Mouse (Mus musculus): ENCODE data around the gene Nme8. TPM values are rescaled to one million over a fixed set of nuclear protein-coding genes. Genes with fewer than 3 reads are reported as not detected.

Nme8 gene
- polyA plus RNA-seq, 1 experiment from 2014 or later, result not detected

DNA sequence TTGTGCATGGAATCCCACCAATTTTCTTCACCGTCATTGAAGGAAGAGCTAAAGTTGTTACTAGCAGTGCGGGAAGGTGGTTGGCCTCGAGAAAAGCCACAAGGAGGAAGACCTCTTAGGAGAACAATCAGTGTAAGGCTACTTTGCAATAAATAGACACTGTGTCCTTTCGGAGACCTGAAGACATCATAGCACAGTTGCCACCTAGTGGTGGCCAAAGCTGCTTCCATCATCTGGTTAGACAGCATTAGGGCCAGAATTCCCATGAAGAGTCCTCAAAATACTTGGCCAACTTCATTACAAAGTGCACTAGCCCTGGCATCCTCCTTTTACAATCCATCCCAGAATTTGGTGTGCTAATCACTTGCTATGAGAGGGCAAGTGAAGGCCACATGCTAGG lies 61.5 kb downstream of the Nme8 start:
- H3K36me3 ChIP-seq, result no peaks in the 10 kb centered on the region
- 76% methylated on average over 4 of the region's 4 CpGs for WGBS

DNA sequence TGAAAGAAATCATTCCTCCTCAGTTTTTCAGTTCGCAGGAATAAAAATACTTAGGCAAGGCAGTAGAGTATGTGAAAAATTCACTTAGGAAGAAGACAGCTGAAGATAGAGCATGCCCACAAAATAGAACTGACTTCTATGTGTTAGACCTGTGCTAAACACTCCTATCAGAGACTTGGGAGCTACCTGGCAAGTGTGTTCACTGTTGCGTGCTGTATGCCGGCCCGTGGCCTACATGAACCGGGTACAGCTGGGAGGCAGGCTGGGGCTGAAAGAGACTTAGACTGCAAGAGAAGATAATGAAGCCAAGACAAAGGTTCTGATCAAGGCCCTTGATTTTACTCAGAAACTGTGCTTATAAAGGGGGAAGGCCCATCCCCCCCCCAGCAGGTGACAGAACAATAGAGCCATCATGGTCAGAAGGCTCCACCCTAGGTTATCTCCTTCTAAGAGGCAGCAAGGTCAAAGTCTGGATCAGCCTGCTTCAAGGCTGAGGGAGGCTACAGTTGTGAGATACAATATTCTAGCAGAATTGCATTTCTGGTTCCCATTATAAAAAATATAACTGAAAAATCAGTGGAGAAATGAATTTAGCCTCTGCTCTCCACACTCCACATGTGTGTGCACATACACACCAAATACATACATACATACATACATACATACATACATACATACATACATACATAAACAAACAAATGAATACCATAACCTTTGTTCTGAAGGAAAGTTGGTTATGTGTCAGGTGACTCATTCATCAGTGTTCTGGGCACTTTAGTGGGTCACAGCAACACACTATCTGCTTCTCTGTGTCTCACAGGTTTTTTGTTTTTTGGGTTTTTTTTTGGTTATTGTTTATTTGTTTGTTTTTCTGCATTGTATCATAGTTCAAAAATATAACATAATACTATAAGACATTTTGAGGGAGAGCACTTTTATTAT lies 66.6 kb downstream of the Nme8 start:
- ATAC-seq (ENCODE audit: low FRiP score), result no peak
- Histone ChIP-seq H3K27me3 (replicated peaks) (no peaks in the 10 kb centered on the region), H3K9ac (replicated peaks) (no peak overlapping the region), H3K4me1 (no peaks in the 10 kb centered on the region), H3K27ac (replicated peaks) (no peak overlapping the region), H3K4me3 (replicated peaks) (no peak overlapping the region), H3K9me3 (replicated peaks) (no peaks in the 10 kb centered on the region), H3K36me3 (no peaks in the 10 kb centered on the region), H3K4me2 (no peak overlapping the region)
- WGBS, result 94% methylated on average over 5 of the region's 5 CpGs

More for the DNA sequence above, 61.5 kb downstream of the Nme8 start:
- no peak overlapping the region for H3K9ac ChIP-seq (replicated peaks)
- no peak overlapping the region for H3K4me3 ChIP-seq (replicated peaks)
- H3K27me3 ChIP-seq (replicated peaks), result no peaks in the 10 kb centered on the region
- H3K9me3 ChIP-seq (replicated peaks), result no peaks in the 10 kb centered on the region
- no peaks in the 10 kb centered on the region for H3K4me1 ChIP-seq
- no peak for ATAC-seq (ENCODE audit: low FRiP score)
- H3K4me2 ChIP-seq, result no peak overlapping the region
- H3K27ac ChIP-seq (replicated peaks), result no peak overlapping the region

DNA sequence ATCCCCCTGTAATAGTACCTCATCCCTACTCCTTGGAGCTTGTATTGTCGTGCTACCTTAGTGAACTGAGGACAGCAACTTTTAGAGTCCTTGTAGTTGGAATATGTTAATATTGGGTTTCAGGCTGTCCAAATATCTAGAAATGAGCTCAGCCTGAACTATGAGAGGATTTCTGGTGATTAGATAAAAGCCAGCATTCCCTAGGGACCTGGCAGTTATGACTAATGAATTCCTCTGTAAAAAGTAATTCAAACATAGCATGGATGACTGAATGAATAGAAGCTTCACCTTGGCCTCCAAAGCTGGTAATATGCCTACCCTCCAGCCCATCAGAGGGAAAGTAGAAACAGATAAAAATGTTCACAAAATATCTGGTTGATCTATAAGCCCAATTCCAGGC lies 71.1 kb downstream of the Nme8 start:
- Histone ChIP-seq H3K4me3 (replicated peaks) (no peak overlapping the region), H3K4me1 (peaks cover 15% of the 10 kb centered on the region), H3K4me2 (no peak overlapping the region), H3K27ac (replicated peaks) (no peak overlapping the region), H3K9me3 (replicated peaks) (no peaks in the 10 kb centered on the region), H3K36me3 (no peaks in the 10 kb centered on the region), H3K9ac (replicated peaks) (no peak overlapping the region), H3K27me3 (replicated peaks) (0 out of 2 replicates have a peak, but pooled peaks cover 7% of the 10 kb centered on the region)
- 94% methylated on average over 1 of the region's 1 CpGs for WGBS
- ATAC-seq (ENCODE audit: low FRiP score), result no peak

DNA sequence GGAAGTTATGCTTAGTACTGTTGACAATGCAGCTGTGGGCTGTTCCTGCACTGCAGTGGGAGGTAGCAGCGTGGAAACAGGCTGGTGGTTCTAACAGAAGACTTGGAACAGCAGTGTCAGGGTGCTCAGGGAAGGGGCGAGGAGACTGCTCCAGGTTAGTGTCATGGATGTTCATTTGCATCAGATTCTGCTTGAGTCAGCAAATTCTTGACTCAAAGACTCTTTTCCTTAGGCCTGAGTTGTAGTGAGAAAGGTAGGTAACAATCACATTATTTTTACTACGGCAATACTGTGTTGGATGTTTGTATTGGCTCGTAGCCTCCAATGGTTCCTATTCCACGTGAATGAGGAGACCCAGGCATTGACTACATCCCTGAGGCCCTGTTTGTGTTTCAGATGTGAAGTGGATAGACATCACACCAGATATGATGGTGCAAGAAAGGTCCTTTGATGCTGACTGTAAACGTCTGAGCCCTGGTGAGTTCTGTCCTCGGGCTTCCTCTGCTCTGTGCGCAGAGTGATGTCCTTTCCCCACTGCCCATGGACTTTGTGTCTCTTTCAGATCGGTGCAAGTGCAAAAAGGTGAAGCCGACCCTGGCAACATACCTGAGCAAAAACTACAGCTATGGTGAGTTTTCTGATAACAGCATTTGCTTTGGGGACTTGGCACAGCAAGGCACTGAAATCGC lies 72.8 kb downstream of the Nme8 start:
- Histone ChIP-seq H3K27ac (replicated peaks) (no peak overlapping the region), H3K36me3 (no peaks in the 10 kb centered on the region), H3K4me1 (peaks cover 15% of the 10 kb centered on the region), H3K9me3 (replicated peaks) (no peaks in the 10 kb centered on the region), H3K9ac (replicated peaks) (no peak overlapping the region), H3K27me3 (replicated peaks) (0 out of 2 replicates have a peak, but pooled peaks cover 7% of the 10 kb centered on the region), H3K4me3 (replicated peaks) (no peak overlapping the region), H3K4me2 (peak overlapping the region; percentile 89; the same call in 1 of the 2 replicates)
- no peak for ATAC-seq (ENCODE audit: low FRiP score)
- WGBS, result 82% methylated on average over 11 of the region's 11 CpGs

DNA sequence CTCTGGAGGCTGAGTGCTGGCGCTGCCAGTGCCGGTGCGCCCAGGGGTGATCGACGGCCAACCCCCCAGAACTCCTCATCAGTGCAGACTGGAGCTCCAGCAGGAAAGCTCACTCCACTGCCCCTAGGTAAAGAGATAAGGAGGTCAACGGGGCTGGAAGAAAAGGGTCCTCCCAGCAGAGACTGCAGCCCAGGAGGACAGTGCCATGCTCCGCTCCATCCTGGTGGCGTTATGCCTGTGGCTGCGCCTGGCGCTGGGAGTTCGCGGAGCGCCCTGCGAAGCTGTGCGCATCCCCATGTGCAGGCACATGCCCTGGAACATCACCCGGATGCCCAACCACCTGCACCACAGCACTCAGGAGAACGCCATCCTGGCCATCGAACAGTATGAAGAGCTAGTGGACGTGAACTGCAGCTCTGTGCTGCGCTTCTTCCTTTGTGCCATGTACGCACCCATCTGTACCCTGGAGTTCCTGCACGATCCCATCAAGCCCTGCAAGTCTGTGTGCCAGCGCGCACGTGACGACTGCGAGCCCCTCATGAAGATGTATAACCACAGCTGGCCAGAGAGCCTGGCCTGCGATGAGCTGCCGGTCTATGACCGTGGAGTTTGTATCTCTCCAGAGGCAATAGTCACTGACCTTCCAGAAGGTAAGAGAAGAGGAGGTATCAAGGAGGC lies 74.2 kb downstream of the Nme8 start:
- Histone ChIP-seq H3K9me3 (replicated peaks) (no peaks in the 10 kb centered on the region), H3K9ac (replicated peaks) (peak overlapping the region; percentile 64), H3K4me1 (peaks cover 20% of the 10 kb centered on the region), H3K4me3 (replicated peaks) (peak overlapping the region; percentile 51), H3K27me3 (replicated peaks) (0 out of 2 replicates have a peak, but pooled peaks cover 7% of the 10 kb centered on the region), H3K36me3 (no peaks in the 10 kb centered on the region), H3K4me2 (peak overlapping the region; percentile 89), H3K27ac (replicated peaks) (no peak overlapping the region)
- peak; percentile 46 for ATAC-seq (ENCODE audit: low FRiP score)
- WGBS, result 17% methylated on average over 30 of the region's 30 CpGs

DNA sequence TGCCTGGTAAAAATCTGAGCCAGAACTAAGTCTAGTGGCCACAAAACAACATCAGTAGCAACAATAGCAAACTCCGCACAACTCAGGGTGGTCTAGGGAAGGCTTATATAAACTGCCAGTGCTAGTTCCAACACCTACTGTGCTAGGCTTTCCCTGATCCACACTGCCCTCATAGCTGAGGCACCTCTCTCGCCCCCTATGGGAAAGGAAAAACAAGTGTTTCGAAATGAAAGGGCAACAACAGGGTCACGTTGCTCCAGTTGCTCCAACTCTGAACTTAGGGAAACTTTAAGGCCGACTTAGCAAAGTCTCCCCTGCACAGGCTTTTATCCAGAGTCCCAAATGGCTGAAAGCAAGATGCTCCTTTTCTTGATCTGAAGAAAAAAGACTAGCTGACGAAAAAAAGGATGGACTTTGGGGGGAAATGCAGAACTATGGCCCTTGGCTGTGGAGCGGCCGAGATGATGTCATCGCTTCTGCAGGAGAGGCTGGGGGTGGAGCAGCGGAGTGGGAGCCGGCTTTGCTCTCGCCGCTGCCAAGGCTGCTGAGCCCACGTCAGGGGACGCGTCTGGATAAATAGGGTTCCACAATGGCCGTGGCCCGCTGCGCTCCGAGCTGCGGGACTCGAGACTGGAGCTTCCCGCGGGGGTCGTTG lies 74.9 kb downstream of the Nme8 start, which contains the start of gene Sfrp4:
Sfrp4 (plus strand) TSS at position 532 of the 655 bp plus-strand sequence.
- Histone ChIP-seq H3K4me3 (replicated peaks) (peak within 1 kb of the TSS; percentile 51), H3K4me2 (peak within 1 kb of the TSS; percentile 89), H3K9ac (replicated peaks) (peak within 1 kb of the TSS; percentile 64), H3K9me3 (replicated peaks) (no peaks in the 10 kb centered on the region), H3K27me3 (replicated peaks) (0 out of 2 replicates have a peak, but pooled peaks cover 7% of the 10 kb centered on the region), H3K36me3 (no peaks in the 10 kb centered on the region), H3K27ac (replicated peaks) (no peak within 1 kb of the TSS), H3K4me1 (peaks cover 25% of the 10 kb centered on the region)
- 3% methylated on average over 25 of the region's 25 CpGs for WGBS
- peak; percentile 59 for ATAC-seq (ENCODE audit: low FRiP score)

DNA sequence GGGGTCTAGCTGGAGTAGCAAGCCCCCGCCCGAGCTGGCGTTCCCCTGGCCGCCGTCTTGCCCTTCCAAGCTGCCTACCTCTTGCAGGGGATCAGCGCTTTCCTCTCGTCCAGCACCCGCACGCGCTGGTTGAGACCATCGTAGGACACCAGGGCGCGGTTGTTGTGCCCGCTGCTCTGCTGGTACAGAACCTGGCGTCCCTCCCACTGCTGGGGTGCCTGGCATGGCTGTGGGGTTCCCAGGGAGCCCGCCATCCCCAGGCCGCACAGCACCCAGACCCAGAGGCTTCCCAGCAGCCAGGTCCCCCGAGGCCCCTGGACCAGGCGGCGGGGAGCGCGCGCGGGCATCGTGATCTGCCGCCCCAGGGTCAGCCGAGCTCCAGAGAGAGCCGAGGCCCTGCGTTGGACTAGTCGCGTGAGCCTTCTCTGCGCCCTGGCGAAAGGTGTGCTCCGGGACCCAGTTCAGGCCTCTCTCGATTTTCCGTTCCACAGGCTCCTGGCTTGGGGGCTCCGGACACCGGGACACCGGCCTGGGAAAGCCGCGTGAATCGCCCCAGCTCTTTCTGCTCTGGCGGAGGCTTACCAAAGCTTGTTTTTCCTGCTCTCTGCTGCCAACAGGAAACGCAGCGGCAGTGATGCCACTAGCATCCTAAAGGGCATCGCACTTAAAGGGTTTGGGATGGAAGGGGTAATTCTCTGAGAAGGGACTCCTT lies 78.2 kb downstream of the Nme8 start, which contains the start of gene Epdr1:
Epdr1 (minus strand) TSS at position 712 of the 712 bp plus-strand sequence.
- under 1% methylated on average over 46 of the region's 46 CpGs for WGBS
- ATAC-seq (ENCODE audit: low FRiP score), result peak; percentile 89
- Histone ChIP-seq H3K27me3 (replicated peaks) (0 out of 2 replicates have a peak, but pooled peaks cover 5% of the 10 kb centered on the region), H3K27ac (replicated peaks) (peak within 1 kb of the TSS; percentile 93), H3K4me3 (replicated peaks) (peak within 1 kb of the TSS; percentile 65), H3K9me3 (replicated peaks) (no peaks in the 10 kb centered on the region), H3K36me3 (no peaks in the 10 kb centered on the region), H3K9ac (replicated peaks) (peak within 1 kb of the TSS; percentile 86), H3K4me1 (peaks cover 25% of the 10 kb centered on the region), H3K4me2 (peak within 1 kb of the TSS; percentile 85)

DNA sequence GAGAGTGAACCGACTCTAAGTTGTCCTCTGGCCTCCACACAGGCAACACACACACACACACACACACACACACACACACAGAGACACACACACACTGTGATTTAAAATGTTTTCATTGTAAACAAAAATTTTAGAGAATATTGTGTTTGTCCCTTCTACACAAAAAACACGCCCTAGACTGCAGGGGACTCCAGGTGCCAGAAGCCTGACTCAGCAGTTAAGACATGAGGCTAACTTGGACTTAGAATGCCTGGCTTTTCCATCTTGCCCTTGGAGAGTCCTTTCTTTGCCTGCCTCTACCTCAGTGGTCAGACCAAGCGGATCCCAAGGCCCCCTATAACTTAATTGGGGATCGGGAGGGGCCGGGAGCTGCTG lies 78.8 kb downstream of the Nme8 start:
- Histone ChIP-seq H3K4me2 (peak overlapping the region; percentile 85), H3K36me3 (no peaks in the 10 kb centered on the region), H3K9me3 (replicated peaks) (no peaks in the 10 kb centered on the region), H3K4me3 (replicated peaks) (peak overlapping the region; percentile 65), H3K4me1 (peaks cover 25% of the 10 kb centered on the region), H3K27me3 (replicated peaks) (0 out of 2 replicates have a peak, but pooled peaks cover 4% of the 10 kb centered on the region), H3K9ac (replicated peaks) (peak overlapping the region; percentile 86), H3K27ac (replicated peaks) (peak overlapping the region; percentile 93)
- ATAC-seq (ENCODE audit: low FRiP score), result peak; percentile 65
- 2% methylated on average over 5 of the region's 5 CpGs for whole genome bisulfite sequencing

DNA sequence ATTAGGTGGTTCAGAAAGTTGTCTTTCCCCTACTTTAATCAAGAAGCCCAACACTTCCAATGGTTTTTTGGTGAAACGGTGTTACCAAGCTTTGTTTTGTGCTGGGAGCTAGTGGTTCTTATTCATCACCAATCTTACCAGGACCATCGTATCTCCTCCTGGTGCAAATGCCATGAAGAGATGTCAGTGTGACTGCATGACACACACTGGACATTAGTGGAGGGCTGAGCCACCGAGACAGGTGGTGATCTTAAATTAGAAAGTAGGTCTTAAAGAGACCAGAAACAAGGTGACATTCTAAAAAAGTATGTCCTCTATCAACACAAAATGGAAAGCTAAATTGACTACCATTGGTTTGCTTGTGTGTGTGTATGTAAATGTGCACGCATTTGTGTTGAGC lies 79.5 kb downstream of the Nme8 start:
- WGBS, result 95% methylated on average over 4 of the region's 4 CpGs
- Histone ChIP-seq H3K4me1 (peaks cover 17% of the 10 kb centered on the region), H3K4me2 (peak overlapping the region; percentile 85), H3K27ac (replicated peaks) (no peak overlapping the region), H3K36me3 (no peaks in the 10 kb centered on the region), H3K9me3 (replicated peaks) (no peaks in the 10 kb centered on the region), H3K27me3 (replicated peaks) (0 out of 2 replicates have a peak, but pooled peaks cover 3% of the 10 kb centered on the region), H3K9ac (replicated peaks) (no peak overlapping the region), H3K4me3 (replicated peaks) (no peak overlapping the region)
- no peak for ATAC-seq (ENCODE audit: low FRiP score)

DNA sequence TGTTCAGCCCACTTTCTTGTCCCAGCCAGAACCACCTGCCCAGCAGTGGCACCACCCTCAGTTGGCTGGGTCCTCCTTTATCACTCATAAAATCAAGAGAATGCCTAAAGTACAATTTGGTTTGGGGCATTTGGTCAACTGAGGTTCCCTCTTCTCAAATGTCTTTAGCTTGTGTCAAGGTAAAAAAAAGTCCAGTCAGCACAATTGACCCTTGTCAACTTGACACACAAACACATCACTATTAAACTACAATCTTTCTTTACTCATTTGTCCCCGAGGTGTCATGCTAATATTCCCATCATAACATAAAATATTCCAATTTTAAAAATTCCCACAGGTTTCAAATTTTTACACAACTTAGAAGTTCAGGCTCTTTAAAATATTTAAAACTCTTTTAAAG lies 83.3 kb downstream of the Nme8 start:
- no peak overlapping the region for H3K27ac ChIP-seq (replicated peaks)
- ATAC-seq (ENCODE audit: low FRiP score), result no peak
- H3K4me3 ChIP-seq (replicated peaks), result no peak overlapping the region
- H3K36me3 ChIP-seq, result no peaks in the 10 kb centered on the region
- H3K4me2 ChIP-seq, result no peak overlapping the region
- H3K27me3 ChIP-seq (replicated peaks), result no peaks in the 10 kb centered on the region
- H3K9ac ChIP-seq (replicated peaks), result no peak overlapping the region
- H3K9me3 ChIP-seq (replicated peaks), result no peaks in the 10 kb centered on the region
- WGBS, result 92% methylated on average over 1 of the region's 1 CpGs
- peaks cover 10% of the 10 kb centered on the region for H3K4me1 ChIP-seq

Data from neural tube, embryonic 15.5 days (tissue).